In genomic region chr2:23570563-23570962, GRCm38 (mm10) we compare ENCODE assay signal across 7 mouse cellular contexts. TPM values are rescaled to one million over a fixed set of nuclear protein-coding genes. Genes with fewer than 3 reads are reported as not detected.
DNase-seq lines count a peak whose midpoint lies in the region; ATAC-seq and TF ChIP-seq lines count a peak whose summit lies in the region.

No protein-coding gene starts in this region.

- no peak overlapping the region for H3K27ac ChIP-seq in lung, embryonic 14.5 days (ENCODE audit: low read depth)
- H3K27ac ChIP-seq in forebrain, embryonic 12.5 days: no peak overlapping the region
- peak overlapping the region; percentile 92; the same call in 1 of the 2 replicates for H3K27ac ChIP-seq in liver, embryonic 13.5 days
- no peak overlapping the region for H3K27ac ChIP-seq in stomach, embryonic 16.5 days (ENCODE audit: low read length)
- no peak overlapping the region for H3K27ac ChIP-seq in cerebellum, adult 2 months (ENCODE audit: insufficient read depth, low read length)

- H3K9me3 ChIP-seq in lung, embryonic 14.5 days (ENCODE audit: low read depth, low read length): no peaks in the 10 kb centered on the region
- H3K9me3 ChIP-seq in forebrain, embryonic 12.5 days: no peaks in the 10 kb centered on the region
- no peaks in the 10 kb centered on the region for H3K9me3 ChIP-seq in liver, embryonic 13.5 days (replicated peaks)
- H3K9me3 ChIP-seq in stomach, embryonic 16.5 days (replicated peaks; ENCODE audit: control insufficient read depth, low read length): no peaks in the 10 kb centered on the region

- no peak for DNase-seq in lung, embryonic 14.5 days
- DNase-seq in lung, adult 18-20 months: no peak
- no peak for DNase-seq in liver, embryonic 13.5 days
- no peak for DNase-seq in urinary bladder, adult 18-20 months (ENCODE audit: low spot score in 2 of 2)
- no peak for DNase-seq in cerebellum, adult 2 months

- no peak for TF ChIP-seq POLR2A in cerebellum, adult 2 months (IDR thresholded peaks at IDR 0.05; ENCODE audit: borderline replicate concordance, insufficient read depth, low read length)

- peak overlapping the region; percentile 82 for H3K4me3 ChIP-seq in lung, embryonic 14.5 days (ENCODE audit: low read depth, low read length)
- peak overlapping the region; percentile 94 for H3K4me3 ChIP-seq in forebrain, embryonic 12.5 days (replicated peaks)
- H3K4me3 ChIP-seq in liver, embryonic 13.5 days (replicated peaks): peak overlapping the region; percentile 89
- H3K4me3 ChIP-seq in stomach, embryonic 16.5 days (replicated peaks; ENCODE audit: low read length): peak overlapping the region; percentile 95
- H3K4me3 ChIP-seq in cerebellum, adult 2 months (replicated peaks; ENCODE audit: insufficient read depth, low read depth, low read length): no peak overlapping the region

- no peak for TF ChIP-seq CTCF in lung, embryonic 14.5 days (IDR thresholded peaks at IDR 0.05; ENCODE audit: low read depth)
- TF ChIP-seq CTCF in cerebellum, adult 2 months (IDR thresholded peaks at IDR 0.05; ENCODE audit: borderline replicate concordance, insufficient read depth, low read depth, low read length): no peak

- no peaks in the 10 kb centered on the region for H3K27me3 ChIP-seq in lung, embryonic 14.5 days (ENCODE audit: insufficient read depth, low read length)
- H3K27me3 ChIP-seq in forebrain, embryonic 12.5 days: peaks cover 13% of the 10 kb centered on the region; the same call in 1 of the 2 replicates
- peaks cover 8% of the 10 kb centered on the region; the same call in 1 of the 2 replicates for H3K27me3 ChIP-seq in liver, embryonic 13.5 days
- peaks cover 3% of the 10 kb centered on the region; the same call in 1 of the 2 replicates for H3K27me3 ChIP-seq in stomach, embryonic 16.5 days (ENCODE audit: control insufficient read depth, insufficient read depth, low read length)
- H3K27me3 ChIP-seq in cerebellum, adult 2 months (ENCODE audit: control insufficient read depth, insufficient read depth, low read length): no peaks in the 10 kb centered on the region; the same call in 1 of the 2 replicates

- H3K4me1 ChIP-seq in lung, embryonic 14.5 days (ENCODE audit: insufficient read depth): no peaks in the 10 kb centered on the region
- H3K4me1 ChIP-seq in forebrain, embryonic 12.5 days: peaks cover 15% of the 10 kb centered on the region
- H3K4me1 ChIP-seq in liver, embryonic 13.5 days (replicated peaks): peaks cover 46% of the 10 kb centered on the region
- peaks cover 6% of the 10 kb centered on the region for H3K4me1 ChIP-seq in stomach, embryonic 16.5 days (ENCODE audit: control insufficient read depth, insufficient read depth, low read length)
- no peaks in the 10 kb centered on the region for H3K4me1 ChIP-seq in cerebellum, adult 2 months (ENCODE audit: control insufficient read depth, insufficient read depth, low read length)

- H3K9ac ChIP-seq in lung, embryonic 14.5 days: no peak overlapping the region
- no peak overlapping the region for H3K9ac ChIP-seq in forebrain, embryonic 12.5 days
- peak overlapping the region; percentile 92 for H3K9ac ChIP-seq in liver, embryonic 13.5 days
- no peak overlapping the region for H3K9ac ChIP-seq in stomach, embryonic 16.5 days (ENCODE audit: low read length)

- 63% methylated on average over 4 of the region's 4 CpGs for WGBS in lung, embryonic 14.5 days
- WGBS in forebrain, embryonic 12.5 days: 88% methylated on average over 4 of the region's 4 CpGs
- 34% methylated on average over 4 of the region's 4 CpGs for WGBS in liver, embryonic 13.5 days (ENCODE audit: insufficient replicate concordance)
- 73% methylated on average over 4 of the region's 4 CpGs for WGBS in stomach, embryonic 16.5 days
- 81% methylated on average over 4 of the region's 4 CpGs for WGBS in cerebellum, adult 2 months

- peak overlapping the region; percentile 71 for H3K4me2 ChIP-seq in lung, embryonic 14.5 days
- H3K4me2 ChIP-seq in forebrain, embryonic 12.5 days: peak overlapping the region; percentile 83
- peak overlapping the region; percentile 69 for H3K4me2 ChIP-seq in liver, embryonic 13.5 days
- peak overlapping the region; percentile 83 for H3K4me2 ChIP-seq in stomach, embryonic 16.5 days (ENCODE audit: low read depth, low read length)

- no peak for ATAC-seq in lung, embryonic 14.5 days (ENCODE audit: insufficient read depth)
- no peak for ATAC-seq in forebrain, embryonic 12.5 days (ENCODE audit: low FRiP score)
- no peak for ATAC-seq in liver, embryonic 13.5 days (ENCODE audit: low read depth)
- no peak for ATAC-seq in stomach, embryonic 16.5 days (ENCODE audit: insufficient read depth, low FRiP score)

- no peaks in the 10 kb centered on the region for H3K36me3 ChIP-seq in lung, embryonic 14.5 days (ENCODE audit: insufficient read depth)
- H3K36me3 ChIP-seq in forebrain, embryonic 12.5 days (replicated peaks): no peaks in the 10 kb centered on the region
- H3K36me3 ChIP-seq in liver, embryonic 13.5 days: no peaks in the 10 kb centered on the region
- H3K36me3 ChIP-seq in stomach, embryonic 16.5 days (ENCODE audit: control insufficient read depth, insufficient read depth, low read length): no peaks in the 10 kb centered on the region

RNA-seq across cellular contexts. Expression of gene Spopl, which starts 1.3 kb away (rescaled TPM):
- polyA plus RNA-seq in lung, embryonic 14.5 days (2014; fragmentation: Nextera tagmentation; extraction: Ambion mirVana): 13.8 and 15.3 TPM in 2 replicates
- polyA plus RNA-seq in forebrain, embryonic 12.5 days (2016; fragmentation: Nextera tagmentation; extraction: Ambion mirVana): 11.6 and 13.3 TPM in 2 replicates
- polyA plus RNA-seq in liver, embryonic 13.5 days (2015; fragmentation: Nextera tagmentation; extraction: Ambion mirVana): 7.1 and 9.5 TPM in 2 replicates
- polyA plus RNA-seq in stomach, embryonic 16.5 days (2015; fragmentation: Nextera tagmentation; extraction: Ambion mirVana): 9.3 and 9.7 TPM in 2 replicates
- 6.0 and 6.5 TPM in 2 replicates for polyA plus RNA-seq in cerebellum, adult 2 months (2012; rRNA removed)
